Mouse (Mus musculus): ENCODE measurements around the gene Mvb12b. TPM values are rescaled to one million over a fixed set of nuclear protein-coding genes. Genes with fewer than 3 reads are reported as not detected.
A peak's percentile ranks its signal among the peaks of the same experiment; 100 is the strongest.

The Mvb12b gene
- polyA plus RNA-seq, 1 experiment from 2014 or later: 60.2 TPM

DNA sequence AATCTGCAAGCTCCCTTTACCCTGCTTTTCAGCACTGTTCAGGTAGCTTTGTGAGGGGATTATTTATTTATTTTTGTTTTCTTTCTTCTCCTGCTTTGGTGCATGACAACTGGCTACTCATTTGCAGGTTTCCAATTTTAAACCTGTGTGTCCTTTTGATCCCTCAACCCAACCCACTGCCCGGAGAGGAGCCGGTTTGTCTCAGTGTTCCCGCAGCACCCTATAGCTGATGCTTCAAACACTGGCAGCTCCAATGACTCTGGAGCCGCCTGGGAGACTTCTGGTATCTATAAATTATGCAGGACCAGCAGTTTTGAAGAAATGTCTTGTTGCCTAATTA is 16.6 kb downstream of the Mvb12b start:
- H3K9me3 ChIP-seq (ENCODE audit: control insufficient read depth, low read length): no peaks in the 10 kb centered on the region
- ATAC-seq (ENCODE audit: low FRiP score, low TSS enrichment) (no peak), DNase-seq (peak; percentile 42)
- no peak overlapping the region for H3K4me2 ChIP-seq (ENCODE audit: low read length)
- peak overlapping the region; percentile 32 for H3K27ac ChIP-seq (replicated peaks; ENCODE audit: low read depth, low read length)
- 67% methylated on average over 4 of the region's 4 CpGs for WGBS
- H3K4me3 ChIP-seq (replicated peaks; ENCODE audit: low read depth, low read length): no peak overlapping the region
- no peak overlapping the region for H3K9ac ChIP-seq (replicated peaks; ENCODE audit: low read length)
- H3K4me1 ChIP-seq (ENCODE audit: control insufficient read depth, insufficient read depth, low read length): peaks cover 17% of the 10 kb centered on the region
- no peaks in the 10 kb centered on the region for H3K27me3 ChIP-seq (ENCODE audit: control insufficient read depth, insufficient read depth, low read length)
- peaks cover 39% of the 10 kb centered on the region for H3K36me3 ChIP-seq (ENCODE audit: control insufficient read depth, insufficient read depth, low read length)

DNA sequence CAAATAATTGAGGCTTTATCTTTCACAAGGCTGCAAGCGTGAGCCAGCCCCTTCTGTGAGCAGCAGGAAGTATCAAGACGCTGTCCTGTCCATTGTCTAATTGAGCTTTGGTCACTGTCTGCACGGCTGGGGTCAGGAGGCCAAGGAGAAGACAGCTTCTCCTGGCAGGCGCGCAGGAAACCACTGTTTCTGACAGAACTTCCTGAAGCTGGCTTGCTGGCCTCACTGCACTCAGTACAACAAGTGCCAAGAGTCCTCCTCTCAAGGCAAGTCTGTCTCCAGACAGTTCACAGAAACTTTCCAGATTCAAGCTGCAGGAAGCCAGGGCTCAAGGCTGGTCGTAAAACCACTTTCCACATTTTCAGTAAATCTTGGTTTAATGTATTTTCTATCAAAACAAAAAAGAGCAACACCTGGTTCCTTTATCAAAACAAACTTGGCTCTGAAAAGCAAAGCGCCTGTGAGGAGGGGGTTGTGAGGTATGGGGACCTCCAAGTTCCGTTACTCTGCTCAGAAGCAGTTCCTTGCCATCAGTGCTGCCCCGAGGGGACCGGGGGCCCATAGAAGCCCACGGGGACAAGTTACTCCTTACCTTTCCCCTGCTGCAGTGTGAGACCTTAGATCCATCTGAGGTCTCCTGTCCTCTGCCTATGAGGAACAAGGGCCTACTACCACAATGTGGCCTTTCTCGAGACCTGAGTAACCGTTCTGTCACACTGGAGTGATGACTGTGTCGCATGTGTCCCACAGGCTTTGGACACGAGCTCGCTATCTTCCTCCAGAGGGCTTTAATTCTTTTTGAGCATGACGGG is 17.2 kb downstream of the Mvb12b start:
- ATAC-seq (ENCODE audit: low FRiP score, low TSS enrichment) (no peak), DNase-seq (no peak)
- no peaks in the 10 kb centered on the region for H3K9me3 ChIP-seq (ENCODE audit: control insufficient read depth, low read length)
- no peak overlapping the region for H3K9ac ChIP-seq (replicated peaks; ENCODE audit: low read length)
- WGBS: 58% methylated on average over 17 of the region's 17 CpGs
- no peaks in the 10 kb centered on the region for H3K27me3 ChIP-seq (ENCODE audit: control insufficient read depth, insufficient read depth, low read length)
- peaks cover 39% of the 10 kb centered on the region for H3K36me3 ChIP-seq (ENCODE audit: control insufficient read depth, insufficient read depth, low read length)
- H3K4me1 ChIP-seq (ENCODE audit: control insufficient read depth, insufficient read depth, low read length): peaks cover 11% of the 10 kb centered on the region
- H3K4me3 ChIP-seq (replicated peaks; ENCODE audit: low read depth, low read length): no peak overlapping the region
- no peak overlapping the region for H3K4me2 ChIP-seq (ENCODE audit: low read length)
- peak overlapping the region; percentile 32 for H3K27ac ChIP-seq (replicated peaks; ENCODE audit: low read depth, low read length)

DNA sequence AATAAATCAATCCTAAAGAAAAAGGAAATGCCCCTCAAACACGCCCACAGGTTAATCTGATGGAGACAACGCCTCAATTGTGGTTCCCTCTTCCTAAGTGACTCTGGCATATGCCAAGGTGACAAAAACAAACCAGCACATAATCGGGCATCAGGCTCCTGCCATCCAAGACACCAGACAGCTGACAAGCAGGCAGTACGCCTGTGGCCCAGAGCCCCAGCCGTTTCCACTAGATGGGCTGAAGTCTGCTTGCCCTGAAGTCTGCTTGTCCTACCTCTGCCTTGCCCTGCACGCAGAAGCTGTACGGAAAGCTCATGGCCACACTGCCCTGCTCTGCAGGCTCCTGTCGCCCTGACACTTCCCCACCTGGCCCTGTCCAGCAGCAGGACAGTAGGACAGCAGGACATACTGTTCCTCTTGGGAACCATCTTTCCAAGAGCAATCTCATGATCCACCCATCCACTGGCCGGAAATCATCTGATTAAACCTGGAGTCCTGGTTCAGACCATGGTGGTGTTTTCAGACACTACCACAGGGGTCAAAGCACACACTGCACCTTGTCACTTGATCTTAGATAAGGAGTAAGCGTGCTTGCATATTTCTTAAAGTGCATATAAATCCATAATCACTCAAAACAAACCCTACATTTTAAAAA is 17.9 kb downstream of the Mvb12b start:
- 83% methylated on average over 10 of the region's 10 CpGs for WGBS

GRCm38 (mm10) chr2:33868996-33869688 is 18.6 kb downstream of the Mvb12b start:
- no peak overlapping the region for H3K4me2 ChIP-seq (ENCODE audit: low read length)
- no peak overlapping the region for H3K4me3 ChIP-seq (replicated peaks; ENCODE audit: low read depth, low read length)
- DNase-seq (no peak), ATAC-seq (ENCODE audit: low FRiP score, low TSS enrichment) (no peak)
- no peaks in the 10 kb centered on the region for H3K27me3 ChIP-seq (ENCODE audit: control insufficient read depth, insufficient read depth, low read length)
- peaks cover 35% of the 10 kb centered on the region for H3K36me3 ChIP-seq (ENCODE audit: control insufficient read depth, insufficient read depth, low read length)
- WGBS: 79% methylated on average over 5 of the region's 5 CpGs
- no peak overlapping the region for H3K9ac ChIP-seq (replicated peaks; ENCODE audit: low read length)
- no peak overlapping the region; the same call in 1 of the 2 replicates for H3K27ac ChIP-seq (replicated peaks; ENCODE audit: low read depth, low read length)
- no peaks in the 10 kb centered on the region for H3K9me3 ChIP-seq (ENCODE audit: control insufficient read depth, low read length)
- 0 out of 2 replicates have a peak, but pooled peaks cover 2% of the 10 kb centered on the region for H3K4me1 ChIP-seq (ENCODE audit: control insufficient read depth, insufficient read depth, low read length)

More for the DNA sequence above, 17.9 kb downstream of the Mvb12b start:
- H3K4me2 ChIP-seq (ENCODE audit: low read length): no peak overlapping the region
- H3K4me3 ChIP-seq (replicated peaks; ENCODE audit: low read depth, low read length): no peak overlapping the region
- peak overlapping the region; percentile 45; the same call in 1 of the 2 replicates for H3K27ac ChIP-seq (replicated peaks; ENCODE audit: low read depth, low read length)
- H3K4me1 ChIP-seq (ENCODE audit: control insufficient read depth, insufficient read depth, low read length): peaks cover 5% of the 10 kb centered on the region
- no peak overlapping the region for H3K9ac ChIP-seq (replicated peaks; ENCODE audit: low read length)
- no peaks in the 10 kb centered on the region for H3K27me3 ChIP-seq (ENCODE audit: control insufficient read depth, insufficient read depth, low read length)
- no peaks in the 10 kb centered on the region for H3K9me3 ChIP-seq (ENCODE audit: control insufficient read depth, low read length)
- no peak for DNase-seq
- peaks cover 39% of the 10 kb centered on the region for H3K36me3 ChIP-seq (ENCODE audit: control insufficient read depth, insufficient read depth, low read length)
- ATAC-seq (ENCODE audit: low FRiP score, low TSS enrichment): no peak

DNA sequence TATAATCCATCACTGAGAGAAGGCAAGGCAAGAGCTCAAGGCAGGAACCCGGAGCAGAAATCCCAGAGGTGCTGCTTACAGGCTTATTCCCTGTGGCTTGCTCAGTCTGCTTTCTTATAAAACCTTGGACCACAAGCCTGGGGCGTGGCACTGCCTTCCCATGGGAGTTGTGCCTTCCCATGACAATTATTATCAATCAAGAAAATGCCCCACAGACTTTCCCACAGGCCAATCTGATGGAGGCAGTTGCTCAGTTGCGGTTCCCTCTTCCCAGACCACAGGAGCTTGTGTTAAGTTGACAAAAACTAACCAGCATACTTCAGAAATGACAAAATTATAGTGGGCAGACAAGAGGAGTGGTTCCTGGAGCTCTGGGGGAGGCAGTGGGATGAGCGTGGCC is 19.4 kb downstream of the Mvb12b start:
- ATAC-seq (ENCODE audit: low FRiP score, low TSS enrichment) (no peak), DNase-seq (no peak)
- 68% methylated on average over 4 of the region's 4 CpGs for WGBS
- no peak overlapping the region for H3K27ac ChIP-seq (replicated peaks; ENCODE audit: low read depth, low read length)
- no peak overlapping the region for H3K4me3 ChIP-seq (replicated peaks; ENCODE audit: low read depth, low read length)
- H3K4me1 ChIP-seq (ENCODE audit: control insufficient read depth, insufficient read depth, low read length): 0 out of 2 replicates have a peak, but pooled peaks cover 2% of the 10 kb centered on the region
- no peak overlapping the region for H3K9ac ChIP-seq (replicated peaks; ENCODE audit: low read length)
- peaks cover 26% of the 10 kb centered on the region for H3K36me3 ChIP-seq (ENCODE audit: control insufficient read depth, insufficient read depth, low read length)
- no peaks in the 10 kb centered on the region for H3K9me3 ChIP-seq (ENCODE audit: control insufficient read depth, low read length)
- H3K4me2 ChIP-seq (ENCODE audit: low read length): no peak overlapping the region
- H3K27me3 ChIP-seq (ENCODE audit: control insufficient read depth, insufficient read depth, low read length): no peaks in the 10 kb centered on the region

DNA sequence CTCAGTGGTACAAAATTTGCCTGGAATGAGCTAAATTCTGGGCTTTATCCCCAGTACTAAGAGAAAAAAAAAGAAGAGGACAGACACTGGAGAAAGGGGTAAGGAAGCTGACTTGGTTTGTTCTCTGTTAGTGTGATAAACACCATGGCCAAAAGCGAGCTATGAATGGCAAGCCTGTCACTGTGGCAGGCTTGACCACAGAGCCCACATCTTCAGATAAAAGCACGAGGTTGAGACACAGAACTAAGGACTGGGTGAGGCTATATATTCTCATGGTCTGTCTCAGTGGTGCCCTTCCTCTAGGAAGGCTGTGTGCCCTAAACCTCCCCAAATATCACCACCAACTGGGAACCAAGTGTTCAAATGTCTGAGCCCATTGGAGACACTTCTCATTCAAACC is 31.0 kb downstream of the Mvb12b start:
- ATAC-seq (ENCODE audit: low FRiP score, low TSS enrichment) (no peak), DNase-seq (no peak)
- Histone ChIP-seq H3K27me3 (ENCODE audit: control insufficient read depth, insufficient read depth, low read length) (no peaks in the 10 kb centered on the region), H3K4me2 (ENCODE audit: low read length) (no peak overlapping the region), H3K27ac (replicated peaks; ENCODE audit: low read depth, low read length) (no peak overlapping the region), H3K4me1 (ENCODE audit: control insufficient read depth, insufficient read depth, low read length) (no peaks in the 10 kb centered on the region), H3K36me3 (ENCODE audit: control insufficient read depth, insufficient read depth, low read length) (peaks cover 8% of the 10 kb centered on the region; the same call in 1 of the 2 replicates), H3K4me3 (replicated peaks; ENCODE audit: low read depth, low read length) (no peak overlapping the region), H3K9ac (replicated peaks; ENCODE audit: low read length) (no peak overlapping the region), H3K9me3 (ENCODE audit: control insufficient read depth, low read length) (no peaks in the 10 kb centered on the region)
- WGBS: 74% methylated on average over 2 of the region's 2 CpGs

GRCm38 (mm10) chr2:33853011-33853976 is 34.5 kb downstream of the Mvb12b start:
- H3K4me1 ChIP-seq (ENCODE audit: control insufficient read depth, insufficient read depth, low read length): no peaks in the 10 kb centered on the region
- no peak overlapping the region for H3K4me3 ChIP-seq (replicated peaks; ENCODE audit: low read depth, low read length)
- H3K36me3 ChIP-seq (ENCODE audit: control insufficient read depth, insufficient read depth, low read length): peaks cover 8% of the 10 kb centered on the region; the same call in 1 of the 2 replicates
- H3K4me2 ChIP-seq (ENCODE audit: low read length): no peak overlapping the region
- ATAC-seq (ENCODE audit: low FRiP score, low TSS enrichment) (no peak), DNase-seq (no peak)
- no peak overlapping the region for H3K27ac ChIP-seq (replicated peaks; ENCODE audit: low read depth, low read length)
- H3K9ac ChIP-seq (replicated peaks; ENCODE audit: low read length): no peak overlapping the region; the same call in 1 of the 2 replicates
- H3K27me3 ChIP-seq (ENCODE audit: control insufficient read depth, insufficient read depth, low read length): no peaks in the 10 kb centered on the region
- H3K9me3 ChIP-seq (ENCODE audit: control insufficient read depth, low read length): no peaks in the 10 kb centered on the region
- 83% methylated on average over 11 of the region's 11 CpGs for WGBS
